Mouse (Mus musculus) heart, postnatal 25 days (tissue): ENCODE results near the gene Baiap2l1. TPM values are rescaled to one million over a fixed set of nuclear protein-coding genes. Genes with fewer than 3 reads are reported as not detected.
"Not testable (repeated sequence)": the region's sequence is repeated elsewhere in the genome, so short reads cannot be mapped to it uniquely, and the experiment has no call there.

ENCODE experiments used
- DNase-seq: peaks from one replicate; pipeline ENCODE4 v3.0.0; 2022; ENCODE audit warnings: low spot score
- intact Hi-C: fragments of 180-260 bp; cut with DNase I; formaldehyde crosslinking; loops from one replicate; pipeline ENCODE4 v1.15.1; 2025
- total RNA-seq, 2 experiments: library from RNA; stranded (reverse); gene quantifications; 2 replicates each; pipeline ENCODE4 v1.2.3; 2021

Baiap2l1 gene
- total RNA-seq, 2 experiments from 2014 or later, result 5.6 to 5.7 TPM

- intact Hi-C loops, result loop anchor here (5.0 to 10.0 kb wide), 2 partner anchors 65 to 122 kb away; no protein-coding TSS in a partner anchor
- no peak for DNase-seq
These were observed 996 bp downstream of the Baiap2l1 start for GRCm38 (mm10) chr5:144356776-144357455.

GRCm38 (mm10) chr5:144352250-144353047 is 5.5 kb downstream of the Baiap2l1 start:
- intact Hi-C loops, result loop anchor here (10.0 kb wide), 1 partner anchor 118 kb away; no protein-coding TSS in a partner anchor
- DNase-seq, result no peak

GRCm38 (mm10) chr5:144351185-144351584 is 6.7 kb downstream of the Baiap2l1 start:
- intact Hi-C loops, result loop anchor here (10.0 kb wide), 1 partner anchor 116 kb away; no protein-coding TSS in a partner anchor
- DNase-seq, result no peak

GRCm38 (mm10) chr5:144344592-144344991 is 13.3 kb downstream of the Baiap2l1 start:
- intact Hi-C loops, result no loop called here
- no peak for DNase-seq

GRCm38 (mm10) chr5:144341085-144341484 is 16.8 kb downstream of the Baiap2l1 start:
- no peak for DNase-seq
- intact Hi-C loops, result no loop called here

GRCm38 (mm10) chr5:144338787-144339186 is 19.1 kb downstream of the Baiap2l1 start:
- no peak for DNase-seq
- intact Hi-C loops, result no loop called here

GRCm38 (mm10) chr5:144335357-144335756 is 22.6 kb downstream of the Baiap2l1 start:
- intact Hi-C loops, DNase-seq: not testable (repeated sequence)

- intact Hi-C loops, result no loop called here
These were observed 23.9 kb downstream of the Baiap2l1 start for GRCm38 (mm10) chr5:144334010-144334409.

GRCm38 (mm10) chr5:144322717-144323116 is 35.2 kb downstream of the Baiap2l1 start:
- intact Hi-C loops, result no loop called here
- no peak for DNase-seq

More at GRCm38 (mm10) chr5:144334010-144334409, 23.9 kb downstream of the Baiap2l1 start:
- DNase-seq, result no peak

GRCm38 (mm10) chr5:144321681-144322080 is 36.2 kb downstream of the Baiap2l1 start:
- intact Hi-C loops, result no loop called here
- no peak for DNase-seq

- intact Hi-C loops, result no loop called here
- DNase-seq, result no peak
These were observed 39.6 kb downstream of the Baiap2l1 start for GRCm38 (mm10) chr5:144318286-144318685.

- intact Hi-C loops, result no loop called here
- no peak for DNase-seq
These were observed 40.5 kb downstream of the Baiap2l1 start for GRCm38 (mm10) chr5:144317426-144317825.

- intact Hi-C loops, result no loop called here
- no peak for DNase-seq
These were observed 41.5 kb downstream of the Baiap2l1 start for GRCm38 (mm10) chr5:144316442-144316841.

GRCm38 (mm10) chr5:144314731-144315494 is 43.0 kb downstream of the Baiap2l1 start:
- intact Hi-C loops, result no loop called here
- no peak for DNase-seq

- intact Hi-C loops, result no loop called here
- DNase-seq, result no peak
These were observed 44.6 kb downstream of the Baiap2l1 start for GRCm38 (mm10) chr5:144313335-144313734.

GRCm38 (mm10) chr5:144312183-144312582 is 45.7 kb downstream of the Baiap2l1 start:
- intact Hi-C loops, result no loop called here
- no peak for DNase-seq

- DNase-seq, result no peak
- intact Hi-C loops, result no loop called here
These were observed 49.0 kb downstream of the Baiap2l1 start for GRCm38 (mm10) chr5:144308929-144309328.

GRCm38 (mm10) chr5:144303071-144303470 is 54.8 kb downstream of the Baiap2l1 start:
- intact Hi-C loops, result no loop called here
- DNase-seq, result no peak

- intact Hi-C loops, result no loop called here
- DNase-seq, result no peak
These were observed 61.8 kb downstream of the Baiap2l1 start for GRCm38 (mm10) chr5:144296090-144296604.

- intact Hi-C loops, result no loop called here
These were observed 62.6 kb downstream of the Baiap2l1 start for GRCm38 (mm10) chr5:144295357-144295756.

More at GRCm38 (mm10) chr5:144295357-144295756, 62.6 kb downstream of the Baiap2l1 start:
- DNase-seq, result no peak
